Mouse (Mus musculus): ENCODE results near the gene Nfe2. TPM values are rescaled to one million over a fixed set of nuclear protein-coding genes. Genes with fewer than 3 reads are reported as not detected.

Gene Nfe2
- total RNA-seq, 2 experiments from 2014 or later: 0.30 to 1.0 TPM

DNA sequence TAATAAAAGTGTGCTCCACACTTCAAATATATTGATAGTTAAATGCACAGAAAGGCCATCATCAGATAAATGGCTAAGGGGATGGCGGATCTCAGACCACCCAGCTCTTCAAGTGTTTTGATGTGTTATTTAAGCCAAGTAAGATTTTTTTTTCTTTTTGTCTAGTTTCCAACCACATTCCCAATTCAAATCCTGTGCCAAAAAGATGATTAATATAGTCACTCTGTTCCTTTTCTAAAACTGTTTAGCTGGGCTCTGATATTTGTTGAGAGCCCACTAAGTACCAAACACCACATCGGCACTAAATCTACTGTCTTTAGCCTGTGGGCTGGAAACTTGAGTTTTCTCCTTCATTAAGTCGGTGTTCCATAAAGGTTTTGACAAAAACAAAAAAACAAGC is 31.2 kb downstream of the Nfe2 start:
- intact Hi-C loops (cut with DNase I): no loop called here
- DNase-seq: no peak

DNA sequence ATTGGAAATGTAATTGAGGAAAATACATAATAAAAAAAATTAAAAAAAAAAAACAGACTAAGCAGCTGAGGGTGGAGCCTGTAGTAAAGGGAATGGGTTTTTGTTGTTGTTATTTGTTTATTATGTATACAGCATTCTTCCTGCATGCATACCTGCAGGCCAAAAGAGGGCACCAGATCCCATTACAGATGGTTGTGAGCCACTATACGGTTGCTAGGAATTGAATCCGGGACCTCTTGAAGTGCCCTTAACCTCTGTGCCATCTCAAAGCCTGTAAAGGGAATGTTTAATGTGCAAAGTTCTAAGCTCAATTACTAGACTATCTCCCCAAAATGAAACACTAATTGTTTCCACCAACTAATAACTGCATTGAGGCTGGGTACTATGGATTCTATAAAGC is 34.0 kb downstream of the Nfe2 start:
- no peak for DNase-seq
- intact Hi-C loops (cut with DNase I): no loop called here

DNA sequence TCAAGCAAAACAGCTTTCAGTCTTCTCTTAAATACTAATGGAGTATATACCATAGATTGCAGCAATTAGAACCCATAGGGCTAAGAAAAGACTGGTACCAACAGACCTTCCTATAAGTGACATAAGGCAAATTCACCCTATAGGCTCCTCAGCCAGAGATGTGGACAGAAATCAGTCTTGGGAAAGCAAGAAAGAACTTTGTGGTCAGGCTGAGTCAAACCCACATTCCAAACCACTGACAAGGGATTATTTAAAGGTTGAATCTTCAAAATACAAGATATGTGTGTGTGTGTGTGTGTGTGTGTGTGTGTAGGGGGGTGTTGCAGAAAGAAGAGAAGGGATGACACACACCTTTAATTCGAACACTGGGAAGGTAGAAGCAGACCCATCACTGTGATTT is 36.8 kb downstream of the Nfe2 start:
- intact Hi-C loops (cut with DNase I): no loop called here
- no peak for DNase-seq

- DNase-seq: peak in 1 of 2 experiments; percentile 35
- intact Hi-C loops (cut with DNase I): no loop called here
These were observed 37.4 kb downstream of the Nfe2 start for GRCm38 (mm10) chr15:103220785-103221184.

DNA sequence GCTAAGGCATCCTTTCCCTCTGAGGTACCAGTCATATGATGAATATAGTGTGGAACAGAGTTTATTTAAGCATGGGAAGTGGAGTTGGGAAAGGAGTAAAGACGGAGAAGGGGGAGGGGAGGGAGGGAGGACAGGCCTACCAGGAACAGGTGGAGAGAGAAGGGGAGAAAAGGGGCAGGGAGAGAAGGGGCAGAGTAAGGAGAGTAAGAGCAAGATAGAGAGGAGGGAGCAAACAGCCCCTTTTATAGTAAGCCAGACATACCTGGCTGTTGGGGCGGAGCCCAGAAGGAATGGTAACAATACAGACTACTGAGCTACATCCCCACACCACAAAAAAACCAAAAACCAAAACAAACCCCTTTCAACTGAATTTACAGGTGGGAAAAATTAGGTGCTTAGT is 42.2 kb downstream of the Nfe2 start:
- DNase-seq: no peak
- intact Hi-C loops (cut with DNase I): no loop called here

- intact Hi-C loops (cut with DNase I): no loop called here
- DNase-seq: peak; percentile 91
These were observed 43.0 kb downstream of the Nfe2 start for GRCm38 (mm10) chr15:103214971-103215907.

- peak; percentile 22 to 31 for DNase-seq
- intact Hi-C loops (cut with DNase I): no loop called here
These were observed 44.1 kb downstream of the Nfe2 start for GRCm38 (mm10) chr15:103214149-103214548.

DNA sequence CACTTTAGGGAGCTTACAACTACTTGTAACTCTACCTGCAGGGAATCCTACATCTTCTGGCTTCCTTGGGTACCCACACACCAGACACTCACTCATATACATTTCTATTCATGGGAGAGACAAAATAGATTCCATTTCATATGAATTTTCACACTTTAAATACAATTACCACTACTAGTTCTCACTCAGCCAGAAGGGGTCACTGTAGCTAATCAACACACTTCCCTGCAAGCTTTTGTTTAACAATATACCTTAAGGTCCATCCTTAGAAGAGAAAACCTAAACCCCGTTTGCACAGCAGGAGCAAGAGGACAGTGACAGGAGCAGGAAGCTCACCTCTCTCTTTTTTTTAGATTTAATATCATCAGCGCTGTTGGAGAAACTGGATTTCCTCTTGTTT is 53.0 kb downstream of the Nfe2 start:
- intact Hi-C loops (cut with DNase I): loop anchor here (5.0 kb wide), 1 partner anchor 102 kb away; no protein-coding TSS in a partner anchor
- DNase-seq: peak in 1 of 2 experiments; percentile 46

GRCm38 (mm10) chr15:103202088-103202793 is 56.0 kb downstream of the Nfe2 start:
- intact Hi-C loops (cut with DNase I): no loop called here
- DNase-seq: peak; percentile 83 to 85

Small RNAs within 50 kb of the gene (microRNA-seq; reads per million reads assigned to microRNA genes)
- 137 to 182 reads per million in 2 experiments for gene Mir148b

Other genes starting within 250 kb of the Nfe2 start
- gene Hoxc4, start 239.5 kb downstream of the Nfe2 start, total RNA-seq (2021): under 1 TPM in 1 of 2 experiments, not detected in 1; 0.24 TPM
- 10 to 100 TPM; 13.7 to 16.1 TPM for gene Smug1, start 91.3 kb downstream of the Nfe2 start, total RNA-seq (2021)
- gene Cbx5, start 18.6 kb downstream of the Nfe2 start, total RNA-seq (2021): 10 to 100 TPM; 81.3 to 97.4 TPM
- gene Hnrnpa1, start 18.0 kb downstream of the Nfe2 start, total RNA-seq (2021): 100 to 1,000 TPM; 299 to 318 TPM
- 10 to 100 TPM; 81.2 to 83.3 TPM for gene Copz1, start 14.3 kb upstream of the Nfe2 start, total RNA-seq (2021)
- not detected for gene Gpr84, start 52.2 kb upstream of the Nfe2 start, total RNA-seq (2021)
- 10 to 100 TPM; 24.3 to 26.2 TPM for gene Zfp385a, start 81.7 kb upstream of the Nfe2 start, total RNA-seq (2021)
- 100 to 1,000 TPM in 1 of 2 experiments, 10 to 100 TPM in 1; 89.4 to 101 TPM for gene Itga5, start 108.4 kb upstream of the Nfe2 start, total RNA-seq (2021)
- under 1 TPM; 0.52 to 0.53 TPM for gene Gtsf1, start 172.1 kb upstream of the Nfe2 start, total RNA-seq (2021)
- not detected for gene Gtsf2, start 190.1 kb upstream of the Nfe2 start, total RNA-seq (2021)
- gene Nckap1l, start 195.4 kb upstream of the Nfe2 start, total RNA-seq (2021): 1 to 10 TPM; 3.7 to 4.2 TPM
- 1 to 10 TPM; 2.7 to 2.8 TPM for gene Pde1b, start 244.6 kb upstream of the Nfe2 start, total RNA-seq (2021)